Mouse (Mus musculus): ENCODE measurements around the gene Ccsap. TPM values are rescaled to one million over a fixed set of nuclear protein-coding genes. Genes with fewer than 3 reads are reported as not detected.

The Ccsap gene
- under 1 TPM; 0.21 to 0.26 TPM for total RNA-seq (2021)
- long read RNA-seq, experiment 1 = 0 reads
- long read RNA-seq, experiment 2 = 0 reads

DNA sequence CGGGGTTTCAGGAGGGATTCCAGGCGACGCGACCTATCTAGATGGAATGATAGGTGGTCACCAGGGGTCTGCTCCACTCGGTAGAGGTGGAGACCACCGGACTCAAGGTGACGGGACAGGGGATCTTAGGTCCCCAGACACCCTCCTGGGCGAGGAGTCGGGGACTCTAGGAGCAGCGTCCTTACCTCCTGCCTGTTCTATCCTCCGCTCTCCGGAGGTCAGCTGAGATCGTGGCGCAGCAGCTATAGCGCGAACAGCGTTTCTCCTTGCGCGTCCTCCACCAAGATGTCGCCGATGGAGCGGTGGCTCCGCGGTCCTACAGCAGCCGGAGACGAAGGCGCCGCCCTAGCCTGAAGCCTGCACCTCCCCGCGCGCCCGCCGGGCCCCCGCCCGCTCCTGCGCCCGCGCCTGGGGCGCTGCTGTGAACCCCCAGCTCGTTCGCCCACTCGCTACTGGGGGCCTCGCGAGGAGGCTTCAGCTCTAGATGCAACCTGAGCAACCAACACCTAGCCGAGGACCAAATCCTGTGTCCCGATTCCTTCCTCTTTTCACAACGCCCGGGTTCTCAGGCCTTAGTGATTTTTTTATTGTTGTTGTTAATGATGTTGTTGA, at the start of gene Ccsap:
Gene Ccsap, minus strand, starts transcription at position 562 of the 612 bp plus-strand sequence.
- peak; percentile 36 for DNase-seq (ENCODE audit: low spot score)

DNA sequence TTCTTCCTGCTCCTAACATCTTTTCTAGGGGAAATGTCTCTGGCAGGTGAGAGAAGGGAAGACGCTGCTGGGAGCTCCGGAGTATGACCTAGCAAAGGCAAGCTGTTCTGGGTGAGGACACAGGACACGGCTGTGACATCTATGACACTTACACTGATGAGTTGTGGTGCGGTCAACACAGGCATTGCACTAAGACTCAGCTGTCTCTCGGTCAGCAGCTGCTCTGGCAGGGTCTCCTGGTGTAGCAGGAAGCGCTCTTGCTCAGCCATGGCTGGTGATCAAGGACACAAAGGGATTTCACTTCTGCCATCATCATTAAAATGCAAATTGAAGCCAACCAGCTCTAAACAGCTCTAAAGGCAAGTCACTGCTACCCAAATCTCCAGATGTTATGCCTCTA, 47.6 kb upstream of the Ccsap start:
- DNase-seq (ENCODE audit: low spot score) = no peak

DNA sequence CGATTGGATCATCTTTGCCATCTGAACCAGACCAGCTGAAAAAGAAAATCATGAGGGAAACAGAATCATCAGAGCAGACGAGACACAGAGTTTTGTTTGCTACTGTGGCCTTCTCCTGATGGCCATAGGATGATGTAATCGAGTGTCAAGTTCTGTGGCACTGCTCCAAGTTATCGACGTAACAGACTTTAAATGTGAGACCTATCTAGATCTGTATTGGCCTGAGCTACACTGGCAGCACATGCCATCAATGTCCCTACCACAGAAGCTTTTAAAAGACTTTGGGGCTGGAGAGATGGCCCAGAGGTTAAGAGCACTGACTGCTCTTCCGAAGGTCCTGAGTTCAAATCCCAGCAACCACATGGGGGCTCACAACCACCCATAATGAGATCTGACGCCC, 42.6 kb upstream of the Ccsap start:
- DNase-seq (ENCODE audit: low spot score) = no peak

DNA sequence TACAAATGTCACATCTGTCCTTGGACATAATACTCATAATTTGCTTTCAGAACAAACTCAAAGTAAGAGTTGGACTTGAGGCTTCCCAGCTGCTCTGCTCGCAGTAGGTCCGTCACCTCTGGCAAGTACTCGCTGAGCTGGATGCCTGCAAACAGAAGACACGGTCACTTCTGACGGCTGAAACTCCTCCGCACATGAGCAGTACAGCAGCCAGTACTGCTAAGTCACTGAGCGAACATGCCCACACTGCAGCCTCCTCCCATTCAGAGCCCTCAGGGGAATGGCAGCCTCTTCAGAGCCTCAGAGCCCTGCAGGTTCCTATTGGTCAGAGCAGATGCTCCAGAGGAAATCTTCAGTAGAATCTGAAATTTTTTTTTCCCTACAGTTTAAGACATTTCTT, 39.4 kb upstream of the Ccsap start:
- no peak for DNase-seq (ENCODE audit: low spot score)

DNA sequence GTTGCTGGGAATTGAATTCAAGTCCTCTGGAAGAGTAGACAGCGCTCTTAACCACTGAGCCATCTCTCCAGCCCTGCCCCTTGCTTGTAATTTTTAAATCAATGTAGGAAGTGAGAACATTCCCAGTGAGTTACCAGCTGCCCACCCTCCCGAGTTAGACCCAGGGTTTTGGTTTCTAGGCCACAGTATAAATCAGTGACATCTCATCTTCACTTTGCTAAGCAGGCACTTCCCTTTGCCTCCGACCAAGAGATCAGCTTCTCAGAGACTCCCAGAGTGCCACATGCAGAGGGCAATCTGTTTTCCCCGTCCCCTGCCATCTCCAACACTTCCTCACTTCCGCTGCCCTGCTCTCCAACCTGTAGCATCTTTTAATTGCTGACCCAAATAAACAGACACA, 38.6 kb upstream of the Ccsap start:
- no peak for DNase-seq (ENCODE audit: low spot score)

- DNase-seq (ENCODE audit: low spot score) = no peak
Observed at GRCm38 (mm10) chr8:123896774-123897173, 36.8 kb upstream of the Ccsap start.

- DNase-seq (ENCODE audit: low spot score) = no peak
Observed at GRCm38 (mm10) chr8:123896366-123896761, 36.4 kb upstream of the Ccsap start.

DNA sequence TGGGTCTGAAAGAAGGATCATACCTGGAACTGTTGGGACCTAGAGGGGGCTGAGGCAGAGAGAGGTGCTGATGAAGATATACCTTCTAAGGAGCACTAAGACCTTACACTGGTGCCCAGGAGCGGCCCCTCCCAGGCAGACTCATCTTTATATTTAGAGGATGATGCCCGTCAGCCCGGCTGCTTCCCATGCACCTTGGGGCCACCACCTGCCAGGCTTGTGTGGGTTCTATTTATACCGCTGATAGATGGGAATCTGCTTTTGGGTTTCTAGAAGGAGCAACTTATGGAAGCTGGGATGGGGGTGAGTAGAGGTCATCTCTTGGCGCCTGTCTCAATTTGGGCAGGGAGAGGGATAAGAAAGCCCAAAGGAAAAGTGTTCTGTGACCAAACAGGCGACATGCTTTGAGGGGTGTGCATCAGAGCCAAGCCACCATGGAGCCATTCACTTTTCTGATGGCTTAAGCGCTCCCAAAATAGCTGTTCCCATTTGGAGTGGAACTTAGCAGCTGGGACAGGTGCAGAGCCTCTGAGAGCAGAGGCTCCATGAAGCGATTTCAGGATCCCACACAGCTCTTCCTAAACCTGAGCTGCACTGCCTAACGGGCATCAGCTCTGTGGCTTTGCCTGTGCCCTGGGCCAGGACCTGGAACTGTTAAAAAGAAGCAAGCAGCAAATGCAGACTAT, 35.8 kb upstream of the Ccsap start:
- peak; percentile 83 for DNase-seq (ENCODE audit: low spot score)

GRCm38 (mm10) chr8:123895230-123895629, 35.2 kb upstream of the Ccsap start:
- DNase-seq (ENCODE audit: low spot score) = peak; percentile 78

DNA sequence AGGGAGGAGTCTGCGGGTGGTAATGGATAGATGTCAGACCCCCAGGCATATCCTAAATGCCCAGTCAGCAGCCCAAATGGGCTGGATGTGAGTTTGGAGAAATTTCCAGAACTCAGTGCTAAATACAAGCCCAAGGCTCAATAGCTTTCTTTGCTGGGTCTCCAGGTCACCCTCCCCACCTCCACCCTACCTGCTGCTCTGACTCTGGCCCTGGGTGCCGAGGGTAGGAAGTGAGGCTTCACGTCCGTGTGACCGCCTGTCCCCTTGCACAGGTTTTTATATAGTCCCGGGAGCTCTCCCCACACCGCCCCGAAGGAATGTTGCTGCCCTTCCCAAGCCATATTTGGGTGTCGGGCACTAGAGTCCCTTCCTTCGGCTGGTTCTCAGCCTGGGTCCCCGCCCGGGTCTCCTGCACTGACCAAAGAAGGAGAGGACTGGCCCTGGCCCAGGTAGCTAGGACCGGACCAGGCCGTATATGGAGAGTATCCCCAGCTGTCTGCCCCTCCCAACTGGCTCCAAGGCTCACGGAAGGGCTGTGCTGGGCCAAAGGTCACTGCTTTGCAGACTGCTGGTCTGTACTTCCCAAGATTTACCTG, 34.6 kb upstream of the Ccsap start, which contains the start of gene Acta1:
Gene Acta1, minus strand, starts transcription at position 250 of the 596 bp plus-strand sequence.
- peak; percentile 91 for DNase-seq (ENCODE audit: low spot score)

- peak; percentile 44 for DNase-seq (ENCODE audit: low spot score)
Observed at GRCm38 (mm10) chr8:123893413-123893812, 33.4 kb upstream of the Ccsap start.

DNA sequence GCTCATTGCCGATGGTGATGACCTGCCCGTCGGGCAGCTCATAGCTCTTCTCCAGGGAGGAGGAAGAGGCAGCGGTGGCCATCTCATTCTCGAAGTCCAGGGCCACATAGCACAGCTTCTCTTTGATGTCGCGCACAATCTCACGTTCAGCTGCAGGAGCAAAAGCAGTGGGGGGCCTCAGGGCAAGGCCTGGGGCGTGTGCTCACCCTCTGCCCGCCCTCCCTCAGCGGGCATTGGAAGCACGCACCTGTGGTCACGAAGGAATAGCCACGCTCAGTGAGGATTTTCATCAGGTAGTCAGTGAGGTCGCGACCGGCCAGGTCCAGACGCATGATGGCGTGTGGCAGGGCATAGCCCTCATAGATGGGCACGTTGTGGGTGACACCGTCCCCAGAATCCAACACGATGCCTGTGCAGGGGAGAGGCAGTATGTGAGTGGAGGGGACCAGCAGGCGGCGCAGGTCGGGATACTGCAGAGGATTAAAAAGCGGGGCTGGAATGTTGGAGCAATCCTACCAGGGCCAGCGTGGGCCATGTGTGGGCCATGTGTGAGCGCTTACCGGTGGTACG, 32.7 kb upstream of the Ccsap start:
- DNase-seq (ENCODE audit: low spot score) = peak; percentile 43

DNA sequence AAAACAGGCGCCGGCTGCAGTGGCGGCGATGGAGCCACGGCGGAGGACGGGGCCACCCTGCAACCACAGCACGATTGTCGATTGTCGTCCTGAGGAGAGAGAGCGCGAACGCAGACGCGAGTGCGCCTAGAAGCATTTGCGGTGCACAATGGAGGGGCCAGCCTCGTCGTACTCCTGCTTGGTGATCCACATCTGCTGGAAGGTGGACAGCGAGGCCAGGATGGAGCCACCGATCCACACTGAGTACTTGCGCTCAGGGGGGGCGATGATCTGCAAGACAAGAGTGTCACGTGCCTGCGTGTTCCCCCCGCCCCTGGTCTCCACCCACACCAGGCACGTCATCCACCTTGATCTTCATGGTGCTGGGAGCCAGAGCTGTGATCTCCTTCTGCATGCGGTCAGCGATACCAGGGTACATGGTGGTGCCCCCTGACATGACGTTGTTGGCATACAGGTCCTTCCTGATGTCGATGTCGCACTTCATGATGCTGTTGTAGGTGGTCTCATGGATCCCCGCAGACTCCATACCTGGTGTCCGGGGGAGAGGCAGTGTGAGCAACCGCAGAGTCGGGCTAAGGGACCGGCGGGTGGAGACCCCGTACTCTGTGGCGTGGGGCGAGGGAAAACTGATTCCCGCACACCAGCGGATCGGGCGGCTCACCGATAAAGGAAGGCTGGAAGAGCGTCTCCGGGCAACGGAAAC, 32.0 kb upstream of the Ccsap start:
- DNase-seq (ENCODE audit: low spot score) = peak; percentile 66

DNA sequence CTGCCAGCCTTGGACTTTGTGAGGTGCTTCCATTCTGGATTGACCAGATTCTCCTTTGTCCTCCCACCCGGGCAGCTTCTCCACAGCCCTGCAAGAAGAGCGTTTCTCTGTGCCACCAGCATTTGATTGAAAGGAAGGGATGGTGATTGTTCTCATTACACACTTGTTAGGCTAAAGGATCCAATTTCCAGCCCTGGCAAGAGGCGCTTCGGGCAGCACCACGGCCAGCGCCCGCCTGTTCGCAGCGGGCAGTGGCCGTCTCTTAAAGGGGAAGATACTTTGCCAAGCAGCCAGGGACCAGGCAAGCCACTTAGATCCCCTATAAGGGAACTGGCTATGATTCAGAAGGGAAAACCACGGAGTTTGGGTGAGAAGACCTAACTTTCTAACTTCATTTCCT, 31.3 kb upstream of the Ccsap start:
- peak; percentile 81 for DNase-seq (ENCODE audit: low spot score)

DNA sequence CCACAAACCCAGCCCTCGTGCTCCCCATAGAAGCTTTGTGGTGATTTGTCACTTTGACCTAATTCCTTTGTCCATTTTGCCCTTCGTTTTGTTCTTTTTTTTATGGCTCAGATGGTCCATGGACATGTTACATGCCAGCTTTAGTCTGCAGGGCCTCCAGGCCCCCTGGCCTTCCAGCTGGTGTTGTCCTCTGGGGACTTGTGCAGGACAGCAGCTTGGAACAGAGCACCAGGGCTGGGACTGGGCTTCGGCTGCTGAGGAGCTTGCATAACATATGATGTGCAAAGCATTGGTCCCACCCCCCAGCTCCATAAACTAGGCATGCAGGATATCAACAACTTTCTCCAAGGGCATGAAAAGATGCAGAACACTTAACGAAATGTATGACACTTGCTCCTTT, 29.8 kb upstream of the Ccsap start:
- no peak for DNase-seq (ENCODE audit: low spot score)

- no peak for DNase-seq (ENCODE audit: low spot score)
Observed at GRCm38 (mm10) chr8:123887956-123888355, 27.9 kb upstream of the Ccsap start.

- DNase-seq (ENCODE audit: low spot score) = no peak
Observed at GRCm38 (mm10) chr8:123887163-123887562, 27.2 kb upstream of the Ccsap start.

DNA sequence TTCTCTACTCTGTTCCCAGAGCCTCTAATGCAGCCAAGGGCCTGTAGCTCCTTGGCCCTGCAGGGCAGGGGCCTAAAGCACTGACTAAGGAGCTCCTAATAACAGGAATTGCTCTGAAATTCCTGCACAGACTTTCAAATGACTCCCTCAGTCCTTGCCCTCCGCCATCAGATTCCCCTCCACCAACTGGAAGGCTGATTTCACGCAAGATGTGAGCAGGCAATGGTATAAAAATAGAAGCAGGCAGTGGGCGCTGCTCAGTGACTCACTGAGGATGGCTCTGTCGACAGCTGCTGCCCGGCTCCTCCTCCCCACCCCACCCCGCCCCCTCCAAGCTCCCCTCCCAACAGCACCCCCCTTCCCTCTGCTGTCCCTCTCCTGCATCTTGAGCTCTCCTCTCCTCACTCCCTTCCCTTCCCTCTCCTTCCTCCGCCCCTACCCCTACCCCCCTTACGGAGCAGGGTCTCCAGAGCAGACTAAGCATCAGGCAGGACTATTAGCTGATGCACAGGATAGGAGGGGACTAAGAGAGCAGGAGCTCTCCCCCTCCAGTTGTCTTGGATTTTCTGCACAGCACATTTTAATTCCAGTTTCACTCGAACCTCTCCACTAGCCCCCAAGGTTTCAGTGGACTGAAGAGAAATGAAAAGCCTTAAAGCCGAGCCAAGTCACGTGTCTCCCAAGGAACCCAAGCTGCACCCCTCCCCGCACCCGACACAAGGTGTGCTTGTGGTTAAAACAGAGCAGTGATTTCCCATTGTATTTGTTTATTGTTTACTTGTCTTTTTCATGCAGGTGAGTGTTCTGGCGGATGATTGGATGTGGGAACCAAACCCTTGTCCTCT, 24.9 kb upstream of the Ccsap start:
- no peak for DNase-seq (ENCODE audit: low spot score)

DNA sequence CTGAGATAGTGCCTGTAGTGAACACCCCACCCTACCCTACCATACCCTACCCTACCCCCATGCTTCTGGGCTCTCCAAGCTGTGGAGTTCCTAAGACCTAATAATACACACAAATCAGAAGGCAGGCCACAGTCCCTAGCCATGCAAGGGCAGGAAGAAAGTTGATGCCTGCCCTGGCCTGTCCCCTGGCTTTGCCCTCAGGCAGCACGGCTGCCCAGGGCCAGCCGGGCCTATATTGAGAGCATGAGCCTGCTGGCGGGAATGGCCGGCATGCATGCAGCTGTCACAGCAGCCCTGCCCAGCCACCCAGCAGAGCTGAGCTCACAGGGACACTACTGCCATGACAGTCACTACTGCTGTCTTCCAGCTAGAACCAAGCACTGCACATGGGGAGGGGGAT, 23.1 kb upstream of the Ccsap start:
- peak; percentile 84 for DNase-seq (ENCODE audit: low spot score)

- no peak for DNase-seq (ENCODE audit: low spot score)
Observed at GRCm38 (mm10) chr8:123882412-123882811, 22.4 kb upstream of the Ccsap start.

DNA sequence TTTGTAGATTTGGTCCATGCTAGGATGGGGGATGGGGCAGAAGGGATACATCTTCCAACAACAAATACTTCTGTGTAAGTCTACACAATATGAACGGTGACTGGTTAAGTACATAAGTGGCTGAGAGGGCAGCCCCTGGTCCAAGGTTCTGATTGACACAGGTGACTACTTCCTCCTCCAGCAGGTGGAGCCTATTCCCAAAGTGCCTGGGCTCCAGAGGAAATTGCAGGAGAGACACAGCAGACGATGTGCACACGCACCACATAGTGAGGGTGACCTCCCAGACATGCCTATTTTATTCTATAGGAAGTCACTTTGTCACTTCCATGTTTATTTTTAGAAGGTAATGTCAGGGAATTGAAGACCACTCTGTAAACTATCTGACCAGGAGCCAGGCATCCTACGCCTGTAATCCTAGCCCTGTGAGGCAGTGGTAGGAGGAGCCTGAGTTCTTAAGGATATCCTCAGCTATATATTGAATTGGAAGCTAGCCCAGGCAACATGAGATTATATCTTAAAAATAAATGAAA, 20.9 kb upstream of the Ccsap start:
- DNase-seq (ENCODE audit: low spot score) = no peak

Data from gastrocnemius, adult 18-20 months (tissue).